Mouse (Mus musculus): Measurements from ENCODE around the gene Hsd11b2.

DNA sequence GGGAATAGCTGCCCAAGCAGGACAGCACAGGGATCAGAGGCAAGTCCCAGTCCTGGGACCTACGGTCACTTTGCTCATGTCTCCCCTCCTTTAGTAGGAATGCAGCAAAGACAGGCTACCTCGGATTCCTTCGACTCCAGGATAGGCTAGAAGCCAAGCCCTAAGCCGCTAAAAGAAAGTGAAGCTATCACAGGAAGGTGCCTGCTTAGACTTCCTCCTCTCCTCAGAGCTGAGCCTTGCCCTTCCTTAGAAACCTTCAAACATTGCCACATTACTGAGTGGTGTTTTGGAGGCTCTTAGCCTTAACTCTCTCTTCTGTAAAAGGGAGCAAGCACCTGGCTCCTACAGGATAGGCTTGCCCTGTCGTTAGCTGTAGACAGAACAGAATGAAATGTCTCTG, 43.9 kb upstream of the Hsd11b2 start:
- TF ChIP-seq CTCF (IDR thresholded peaks at IDR 0.05; ENCODE audit: low read depth) = no peak
- TF ChIP-seq EP300 (IDR thresholded peaks at IDR 0.05; ENCODE audit: low read depth) = no peak
